ENCODE assay signal across 17 mouse cellular contexts in genomic region chr2:165415141-165415721, GRCm38 (mm10). TPM values are rescaled to one million over a fixed set of nuclear protein-coding genes. Genes with fewer than 3 reads are reported as not detected.
DNase-seq lines count a peak whose midpoint lies in the region; ATAC-seq and TF ChIP-seq lines count a peak whose summit lies in the region.
"Had no signal": no experiment of that assay in that cellular context is flagged by ENCODE, and none has a peak within 500 bp of the region (broad histone marks: within the 10 kb centered on the region; RNA-seq: fewer than 3 reads in every experiment).

No protein-coding gene starts in this region.

- peak overlapping the region; percentile 52; the same call in 1 of the 2 replicates for H3K27ac ChIP-seq in midbrain, embryonic 11.5 days (ENCODE audit: low read depth, low read length)
- no peak overlapping the region for H3K27ac ChIP-seq in midbrain, postnatal 0 days (ENCODE audit: low read depth, low read length)
- H3K27ac ChIP-seq in forebrain, embryonic 13.5 days = 0 out of 2 replicates have a peak overlapping the region, but pooled peaks have one; percentile 3
- peak overlapping the region; percentile 34; the same call in 1 of the 2 replicates for H3K27ac ChIP-seq in hindbrain, embryonic 15.5 days (replicated peaks)
- H3K27ac ChIP-seq in midbrain, embryonic 15.5 days = peak overlapping the region; percentile 44; the same call in 1 of the 2 replicates
- H3K27ac ChIP-seq: macrophage had no signal

- H3K9me3 ChIP-seq in midbrain, embryonic 11.5 days (ENCODE audit: control insufficient read depth, low read length) = no peaks in the 10 kb centered on the region
- no peaks in the 10 kb centered on the region for H3K9me3 ChIP-seq in midbrain, postnatal 0 days (ENCODE audit: low read length)
- H3K9me3 ChIP-seq in forebrain, embryonic 13.5 days (replicated peaks) = no peaks in the 10 kb centered on the region
- no peaks in the 10 kb centered on the region for H3K9me3 ChIP-seq in hindbrain, embryonic 15.5 days
- H3K9me3 ChIP-seq in midbrain, embryonic 15.5 days = no peaks in the 10 kb centered on the region

- H3K4me3 ChIP-seq in midbrain, embryonic 11.5 days (ENCODE audit: low read depth, low read length) = no peak overlapping the region
- H3K4me3 ChIP-seq in midbrain, postnatal 0 days (ENCODE audit: low read depth, low read length) = no peak overlapping the region
- H3K4me3 ChIP-seq in forebrain, embryonic 13.5 days = no peak overlapping the region
- no peak overlapping the region for H3K4me3 ChIP-seq in hindbrain, embryonic 15.5 days
- H3K4me3 ChIP-seq in midbrain, embryonic 15.5 days = no peak overlapping the region
- H3K4me3 ChIP-seq: myocyte had no signal

- H3K4me1 ChIP-seq in midbrain, embryonic 11.5 days (ENCODE audit: control insufficient read depth, insufficient read depth, low read length) = peaks cover 35% of the 10 kb centered on the region
- peaks cover 3% of the 10 kb centered on the region; the same call in 1 of the 2 replicates for H3K4me1 ChIP-seq in midbrain, postnatal 0 days (ENCODE audit: insufficient read depth, low read length)
- peaks cover 47% of the 10 kb centered on the region for H3K4me1 ChIP-seq in forebrain, embryonic 13.5 days
- peaks cover 35% of the 10 kb centered on the region for H3K4me1 ChIP-seq in hindbrain, embryonic 15.5 days (replicated peaks)
- peaks cover 44% of the 10 kb centered on the region for H3K4me1 ChIP-seq in midbrain, embryonic 15.5 days

- H3K27me3 ChIP-seq in midbrain, embryonic 11.5 days (ENCODE audit: control insufficient read depth, insufficient read depth, low read length) = no peaks in the 10 kb centered on the region
- no peaks in the 10 kb centered on the region for H3K27me3 ChIP-seq in midbrain, postnatal 0 days (ENCODE audit: insufficient read depth, low read length)
- H3K27me3 ChIP-seq in forebrain, embryonic 13.5 days = no peaks in the 10 kb centered on the region
- H3K27me3 ChIP-seq in hindbrain, embryonic 15.5 days = no peaks in the 10 kb centered on the region
- no peaks in the 10 kb centered on the region for H3K27me3 ChIP-seq in midbrain, embryonic 15.5 days (replicated peaks)

- no peak for TF ChIP-seq CTCF in midbrain, postnatal 0 days (IDR thresholded peaks at IDR 0.05)

- 45% methylated on average over 11 of the region's 11 CpGs for whole genome bisulfite sequencing in midbrain, embryonic 11.5 days
- 26% methylated on average over 11 of the region's 11 CpGs for WGBS in midbrain, postnatal 0 days
- 34% methylated on average over 11 of the region's 11 CpGs for WGBS in forebrain, embryonic 13.5 days
- WGBS in hindbrain, embryonic 15.5 days = 46% methylated on average over 11 of the region's 11 CpGs
- 28% methylated on average over 11 of the region's 11 CpGs for WGBS in midbrain, embryonic 15.5 days

- no peak overlapping the region for H3K4me2 ChIP-seq in midbrain, embryonic 11.5 days
- H3K4me2 ChIP-seq in midbrain, postnatal 0 days (ENCODE audit: low read depth, low read length, poor library complexity, severe bottlenecking) = no peak overlapping the region
- no peak overlapping the region for H3K4me2 ChIP-seq in forebrain, embryonic 13.5 days
- H3K4me2 ChIP-seq in hindbrain, embryonic 15.5 days = no peak overlapping the region
- H3K4me2 ChIP-seq in midbrain, embryonic 15.5 days = no peak overlapping the region

- peak; percentile 36 for ATAC-seq in midbrain, embryonic 11.5 days (ENCODE audit: low FRiP score)
- ATAC-seq in midbrain, postnatal 0 days (ENCODE audit: low FRiP score) = no peak
- ATAC-seq in forebrain, embryonic 13.5 days = no peak
- ATAC-seq in hindbrain, embryonic 15.5 days (ENCODE audit: low FRiP score, low read depth) = no peak
- ATAC-seq in midbrain, embryonic 15.5 days (replicated peaks) = no peak
- ATAC-seq: CD4-positive, CD25-positive, alpha-beta regulatory T cell, adult 4 months had no signal

- peak; percentile 90 for DNase-seq in midbrain, embryonic 11.5 days (ENCODE audit: low spot score, missing footprints)
- no peak for DNase-seq in midbrain, postnatal 0 days (ENCODE audit: low spot score)
- DNase-seq in adrenal gland, adult 2 months = no peak
- no peak for DNase-seq in right cerebral cortex, adult 18-20 months
- DNase-seq in thymus, postnatal 25 days = no peak
- DNase-seq: cerebellum, adult 18-20 months; kidney, adult 9 months; lung, adult 2 months had no signal

- H3K36me3 ChIP-seq in midbrain, embryonic 11.5 days (ENCODE audit: control insufficient read depth, insufficient read depth, low read length) = no peaks in the 10 kb centered on the region
- no peaks in the 10 kb centered on the region for H3K36me3 ChIP-seq in midbrain, postnatal 0 days (ENCODE audit: insufficient read depth, low read length)
- H3K36me3 ChIP-seq in forebrain, embryonic 13.5 days (ENCODE audit: poor library complexity, severe bottlenecking) = no peaks in the 10 kb centered on the region
- H3K36me3 ChIP-seq in hindbrain, embryonic 15.5 days = no peaks in the 10 kb centered on the region
- no peaks in the 10 kb centered on the region for H3K36me3 ChIP-seq in midbrain, embryonic 15.5 days (replicated peaks)

- H3K9ac ChIP-seq in midbrain, embryonic 11.5 days (ENCODE audit: low read length) = no peak overlapping the region
- no peak overlapping the region for H3K9ac ChIP-seq in midbrain, postnatal 0 days (replicated peaks; ENCODE audit: low read length, poor library complexity, severe bottlenecking)
- H3K9ac ChIP-seq in forebrain, embryonic 13.5 days = no peak overlapping the region; the same call in 1 of the 2 replicates
- no peak overlapping the region for H3K9ac ChIP-seq in hindbrain, embryonic 15.5 days
- no peak overlapping the region for H3K9ac ChIP-seq in midbrain, embryonic 15.5 days

RNA-seq across cellular contexts. Expression of gene Ocstamp, which starts 15.0 kb away (rescaled TPM):
- polyA plus RNA-seq in midbrain, embryonic 11.5 days (2014; fragmentation: Nextera tagmentation; extraction: Ambion mirVana) = 0.04 and 0.11 TPM in 2 replicates
- total RNA-seq in midbrain, postnatal 0 days (2014; rRNA removed) = not detected in 2 replicates
- 0.04 and 0.06 TPM in 2 replicates for polyA plus RNA-seq in midbrain, postnatal 0 days (2015; fragmentation: Nextera tagmentation; extraction: Ambion mirVana)
- polyA plus RNA-seq in forebrain, embryonic 13.5 days (2015; fragmentation: Nextera tagmentation; extraction: Ambion mirVana) = not detected in 2 replicates
- polyA plus RNA-seq in hindbrain, embryonic 15.5 days (2015; fragmentation: Nextera tagmentation; extraction: Ambion mirVana) = 0.07 TPM in 1 of 2 replicates, not detected in the other
- not detected in 2 replicates for polyA plus RNA-seq in midbrain, embryonic 15.5 days (2015; fragmentation: Nextera tagmentation; extraction: Ambion mirVana)
- under 1 TPM; 0.12 to 0.38 TPM for total RNA-seq in adrenal gland, adult 2 months (2021)
- 0.55 and 0.64 TPM in 2 replicates for polyA plus RNA-seq in adrenal gland, adult 2 months (2012; rRNA removed)
- total RNA-seq: left cerebral cortex, postnatal 36 days had no signal
- polyA plus RNA-seq: CD4-positive, CD25-positive, alpha-beta regulatory T cell, adult 4 months; heart, embryonic 14.5 days; macrophage; myocyte had no signal

RNA-seq across cellular contexts. Expression of gene Zfp334, which starts 27.2 kb away (rescaled TPM):
- polyA plus RNA-seq in midbrain, embryonic 11.5 days (2014; fragmentation: Nextera tagmentation; extraction: Ambion mirVana) = 24.1 and 25.6 TPM in 2 replicates
- 15.1 and 18.2 TPM in 2 replicates for total RNA-seq in midbrain, postnatal 0 days (2014; rRNA removed)
- 4.2 TPM in 2 replicates for polyA plus RNA-seq in midbrain, postnatal 0 days (2015; fragmentation: Nextera tagmentation; extraction: Ambion mirVana)
- polyA plus RNA-seq in forebrain, embryonic 13.5 days (2015; fragmentation: Nextera tagmentation; extraction: Ambion mirVana) = 13.6 and 15.5 TPM in 2 replicates
- 8.5 and 9.1 TPM in 2 replicates for polyA plus RNA-seq in hindbrain, embryonic 15.5 days (2015; fragmentation: Nextera tagmentation; extraction: Ambion mirVana)
- polyA plus RNA-seq in midbrain, embryonic 15.5 days (2015; fragmentation: Nextera tagmentation; extraction: Ambion mirVana) = 10.1 and 10.3 TPM in 2 replicates
- total RNA-seq in adrenal gland, adult 2 months (2021) = 1 to 10 TPM; 4.3 to 5.0 TPM
- polyA plus RNA-seq in adrenal gland, adult 2 months (2012; rRNA removed) = 1.1 and 1.3 TPM in 2 replicates
- polyA plus RNA-seq: CD4-positive, CD25-positive, alpha-beta regulatory T cell, adult 4 months had no signal

RNA-seq across cellular contexts. Expression of gene Zfp663, which starts 46.7 kb away (rescaled TPM):
- polyA plus RNA-seq in midbrain, embryonic 11.5 days (2014; fragmentation: Nextera tagmentation; extraction: Ambion mirVana) = 9.0 and 10.1 TPM in 2 replicates
- 4.8 and 10.2 TPM in 2 replicates for total RNA-seq in midbrain, postnatal 0 days (2014; rRNA removed)
- 3.8 and 4.3 TPM in 2 replicates for polyA plus RNA-seq in midbrain, postnatal 0 days (2015; fragmentation: Nextera tagmentation; extraction: Ambion mirVana)
- polyA plus RNA-seq in forebrain, embryonic 13.5 days (2015; fragmentation: Nextera tagmentation; extraction: Ambion mirVana) = 5.7 and 6.1 TPM in 2 replicates
- polyA plus RNA-seq in hindbrain, embryonic 15.5 days (2015; fragmentation: Nextera tagmentation; extraction: Ambion mirVana) = 5.8 and 8.3 TPM in 2 replicates
- 8.5 and 10.9 TPM in 2 replicates for polyA plus RNA-seq in midbrain, embryonic 15.5 days (2015; fragmentation: Nextera tagmentation; extraction: Ambion mirVana)
- not detected for total RNA-seq in adrenal gland, adult 2 months (2021)
- not detected in 2 replicates for polyA plus RNA-seq in adrenal gland, adult 2 months (2012; rRNA removed)
- total RNA-seq: left cerebral cortex, postnatal 36 days had no signal
- polyA plus RNA-seq: CD4-positive, CD25-positive, alpha-beta regulatory T cell, adult 4 months; gonadal fat pad, adult 2 months; macrophage; myocyte had no signal

RNA-seq across cellular contexts. Expression of gene Slc13a3, which starts 57.8 kb away (rescaled TPM):
- 1.4 and 2.1 TPM in 2 replicates for polyA plus RNA-seq in midbrain, embryonic 11.5 days (2014; fragmentation: Nextera tagmentation; extraction: Ambion mirVana)
- total RNA-seq in midbrain, postnatal 0 days (2014; rRNA removed) = 25.5 and 32.1 TPM in 2 replicates
- polyA plus RNA-seq in midbrain, postnatal 0 days (2015; fragmentation: Nextera tagmentation; extraction: Ambion mirVana) = 17.4 and 20.3 TPM in 2 replicates
- 2.8 and 3.1 TPM in 2 replicates for polyA plus RNA-seq in forebrain, embryonic 13.5 days (2015; fragmentation: Nextera tagmentation; extraction: Ambion mirVana)
- polyA plus RNA-seq in hindbrain, embryonic 15.5 days (2015; fragmentation: Nextera tagmentation; extraction: Ambion mirVana) = 7.7 and 8.7 TPM in 2 replicates
- 10.1 and 11.5 TPM in 2 replicates for polyA plus RNA-seq in midbrain, embryonic 15.5 days (2015; fragmentation: Nextera tagmentation; extraction: Ambion mirVana)
- 1 to 10 TPM in 1 of 2 experiments, under 1 TPM in 1; 0.97 to 2.3 TPM for total RNA-seq in adrenal gland, adult 2 months (2021)
- polyA plus RNA-seq in adrenal gland, adult 2 months (2012; rRNA removed) = 2.4 and 2.8 TPM in 2 replicates
